Mouse (Mus musculus) hindbrain, embryonic 16.5 days (tissue): ENCODE measurements around the gene Gpbp1. TPM values are rescaled to one million over a fixed set of nuclear protein-coding genes. Genes with fewer than 3 reads are reported as not detected.

Experiments
- ATAC-seq: fragments of 200-750 bp; cut with Nextera tagmentation; 2 replicates; pipeline ENCODE4 v1.8.0; 2017; ENCODE audit warnings: moderate TSS enrichment, moderate library complexity
- H3K27ac ChIP-seq: fragments of 300-500 bp; sonication (generic); 2 replicates; pipeline ENCODE4 v1.5.1; 2014; ENCODE audit warnings: low read depth, mild to moderate bottlenecking, control low read depth, low read length, moderate library complexity
- H3K27me3 ChIP-seq: fragments of 300-500 bp; sonication (generic); replicated peaks from 2 replicates; pipeline ENCODE4 v1.6.1; 2014; ENCODE audit warnings: low read length; ENCODE audit not compliant: control insufficient read depth, insufficient read depth
- H3K36me3 ChIP-seq: fragments of 300-500 bp; sonication (generic); 2 replicates; pipeline ENCODE4 v1.6.1; 2014; ENCODE audit warnings: mild to moderate bottlenecking, low read length, moderate library complexity, mixed read lengths; ENCODE audit not compliant: control insufficient read depth, insufficient read depth
- H3K4me1 ChIP-seq: fragments of 300-500 bp; sonication (generic); 2 replicates; pipeline ENCODE4 v1.6.1; 2014; ENCODE audit warnings: low read depth, low read length; ENCODE audit not compliant: control insufficient read depth, insufficient read depth
- H3K4me2 ChIP-seq: fragments of 300-500 bp; sonication (generic); 2 replicates; pipeline ENCODE4 v1.6.1; 2014; ENCODE audit warnings: mild to moderate bottlenecking, low read length, control low read depth, moderate library complexity
- H3K4me3 ChIP-seq: fragments of 300-500 bp; sonication (generic); 2 replicates; pipeline ENCODE4 v1.5.1; 2014; ENCODE audit warnings: mild to moderate bottlenecking, low read length, control low read depth, moderate library complexity
- H3K9ac ChIP-seq: fragments of 300-500 bp; sonication (generic); 2 replicates; pipeline ENCODE4 v1.6.1; 2014; ENCODE audit warnings: low read depth, mild to moderate bottlenecking, control low read depth, low read length, moderate library complexity
- H3K9me3 ChIP-seq: fragments of 300-500 bp; sonication (generic); 2 replicates; pipeline ENCODE4 v1.6.1; 2014; ENCODE audit warnings: mild to moderate bottlenecking, low read length, moderate library complexity; ENCODE audit not compliant: control insufficient read depth
- WGBS: fragments of 180-500 bp; shearing (Covaris S2); extraction: QIAGEN DNeasy Blood & Tissue Kit; methylation state at CpG from one replicate; pipeline ENCODE4 v1.1.7; 2014; 5-methylcytosine and 5-hydroxymethylcytosine counted together
- polyA plus RNA-seq: library from polyadenylated mRNA; unstranded; fragments of >200 nt; fragmentation: Nextera tagmentation; extraction: Ambion mirVana; gene quantifications from 2 replicates; pipeline ENCODE4 v1.2.1, GENCODE M21; 2015

The Gpbp1 gene
- polyA plus RNA-seq, 1 experiment from 2014 or later = 80.5 TPM

- no peak overlapping the region for H3K27ac ChIP-seq
- no peak overlapping the region for H3K9ac ChIP-seq
- no peak overlapping the region for H3K4me3 ChIP-seq
- no peaks in the 10 kb centered on the region for H3K9me3 ChIP-seq
- no peaks in the 10 kb centered on the region for H3K27me3 ChIP-seq
- H3K4me1 ChIP-seq = peaks cover 8% of the 10 kb centered on the region; the same call in 1 of the 2 replicates
- ATAC-seq = no peak
- no peaks in the 10 kb centered on the region for H3K36me3 ChIP-seq
- WGBS = 82% methylated on average over 2 of the region's 2 CpGs
- no peak overlapping the region for H3K4me2 ChIP-seq
Measured at GRCm38 (mm10) chr13:111477695-111478094, 12.2 kb downstream of the Gpbp1 start.

GRCm38 (mm10) chr13:111470562-111471237 lies 19.2 kb downstream of the Gpbp1 start:
- Histone ChIP-seq H3K36me3 (no peaks in the 10 kb centered on the region), H3K9me3 (no peaks in the 10 kb centered on the region), H3K27ac (no peak overlapping the region), H3K9ac (no peak overlapping the region), H3K27me3 (no peaks in the 10 kb centered on the region), H3K4me3 (no peak overlapping the region), H3K4me2 (no peak overlapping the region), H3K4me1 (peaks cover 2% of the 10 kb centered on the region; the same call in 1 of the 2 replicates)
- no peak for ATAC-seq
- 71% methylated on average over 3 of the region's 3 CpGs for WGBS

- no peaks in the 10 kb centered on the region for H3K9me3 ChIP-seq
- no peak overlapping the region for H3K4me2 ChIP-seq
- H3K4me1 ChIP-seq = no peaks in the 10 kb centered on the region
- no peak overlapping the region for H3K9ac ChIP-seq
- no peak overlapping the region for H3K27ac ChIP-seq
- H3K36me3 ChIP-seq = peaks cover 2% of the 10 kb centered on the region; the same call in 1 of the 2 replicates
- H3K27me3 ChIP-seq = no peaks in the 10 kb centered on the region
- H3K4me3 ChIP-seq = no peak overlapping the region
- no peak for ATAC-seq
- 97% methylated on average over 3 of the region's 3 CpGs for WGBS
Measured at GRCm38 (mm10) chr13:111467350-111467749, 22.6 kb downstream of the Gpbp1 start.

GRCm38 (mm10) chr13:111461424-111461823 lies 28.5 kb downstream of the Gpbp1 start:
- Histone ChIP-seq H3K27ac (no peak overlapping the region), H3K27me3 (no peaks in the 10 kb centered on the region), H3K9me3 (no peaks in the 10 kb centered on the region), H3K4me2 (no peak overlapping the region), H3K36me3 (peaks cover 2% of the 10 kb centered on the region; the same call in 1 of the 2 replicates), H3K4me1 (no peaks in the 10 kb centered on the region), H3K4me3 (no peak overlapping the region), H3K9ac (no peak overlapping the region)
- WGBS = 2% methylated on average over 1 of the region's 1 CpGs
- peak; percentile 54; the same call in 1 of the 2 replicates for ATAC-seq

- 77% methylated on average over 2 of the region's 2 CpGs for WGBS
- Histone ChIP-seq H3K9ac (no peak overlapping the region), H3K27ac (no peak overlapping the region), H3K4me3 (no peak overlapping the region), H3K36me3 (no peaks in the 10 kb centered on the region; the same call in 1 of the 2 replicates), H3K4me1 (no peaks in the 10 kb centered on the region), H3K27me3 (no peaks in the 10 kb centered on the region), H3K9me3 (no peaks in the 10 kb centered on the region), H3K4me2 (no peak overlapping the region)
- ATAC-seq = no peak
Measured at GRCm38 (mm10) chr13:111456790-111457189, 33.1 kb downstream of the Gpbp1 start.

- no peaks in the 10 kb centered on the region for H3K4me1 ChIP-seq
- no peak overlapping the region for H3K9ac ChIP-seq
- ATAC-seq = no peak
- no peaks in the 10 kb centered on the region for H3K36me3 ChIP-seq
- H3K9me3 ChIP-seq = no peaks in the 10 kb centered on the region
- no peak overlapping the region for H3K4me3 ChIP-seq
- H3K4me2 ChIP-seq = no peak overlapping the region
- H3K27me3 ChIP-seq = no peaks in the 10 kb centered on the region
- H3K27ac ChIP-seq = no peak overlapping the region
Measured at GRCm38 (mm10) chr13:111444325-111444724, 45.6 kb downstream of the Gpbp1 start.

GRCm38 (mm10) chr13:111431174-111431573 lies 58.7 kb downstream of the Gpbp1 start:
- Histone ChIP-seq H3K27me3 (no peaks in the 10 kb centered on the region), H3K27ac (no peak overlapping the region), H3K4me3 (no peak overlapping the region), H3K4me1 (no peaks in the 10 kb centered on the region), H3K36me3 (peaks cover 11% of the 10 kb centered on the region), H3K9me3 (no peaks in the 10 kb centered on the region), H3K4me2 (no peak overlapping the region), H3K9ac (no peak overlapping the region)
- ATAC-seq = no peak
- WGBS = 68% methylated on average over 1 of the region's 1 CpGs

- no peak overlapping the region for H3K4me2 ChIP-seq
- no peak overlapping the region for H3K27ac ChIP-seq
- no peaks in the 10 kb centered on the region for H3K4me1 ChIP-seq
- no peaks in the 10 kb centered on the region for H3K9me3 ChIP-seq
- no peaks in the 10 kb centered on the region for H3K27me3 ChIP-seq
- no peak for ATAC-seq
- no peak overlapping the region for H3K4me3 ChIP-seq
- H3K36me3 ChIP-seq = peaks cover 3% of the 10 kb centered on the region; the same call in 1 of the 2 replicates
- no peak overlapping the region for H3K9ac ChIP-seq
Measured at GRCm38 (mm10) chr13:111421330-111421729, 68.6 kb downstream of the Gpbp1 start.

GRCm38 (mm10) chr13:111418087-111418486 lies 71.8 kb downstream of the Gpbp1 start:
- no peaks in the 10 kb centered on the region for H3K9me3 ChIP-seq
- no peaks in the 10 kb centered on the region for H3K36me3 ChIP-seq
- H3K4me3 ChIP-seq = no peak overlapping the region
- H3K4me2 ChIP-seq = no peak overlapping the region
- no peaks in the 10 kb centered on the region for H3K27me3 ChIP-seq
- no peaks in the 10 kb centered on the region for H3K4me1 ChIP-seq
- no peak overlapping the region for H3K9ac ChIP-seq
- ATAC-seq = no peak; the same call in 1 of the 2 replicates
- H3K27ac ChIP-seq = no peak overlapping the region
- WGBS = 83% methylated on average over 2 of the region's 2 CpGs
